Mouse (Mus musculus): Measurements from ENCODE around the gene Slc22a6. TPM values are rescaled to one million over a fixed set of nuclear protein-coding genes. Genes with fewer than 3 reads are reported as not detected.
A peak's percentile ranks its signal among the peaks of the same experiment; 100 is the strongest.

Slc22a6 gene
- total and polyA plus RNA-seq, 2 experiments = not detected

GRCm38 (mm10) chr19:8613111-8613510, 4.7 kb upstream of the Slc22a6 start:
- Histone ChIP-seq H3K79me2 (ENCODE audit: control insufficient read depth, insufficient read depth, low read length) (no peaks in the 10 kb centered on the region), H3K9ac (ENCODE audit: low read depth, low read length) (no peak overlapping the region), H3K27me3 (ENCODE audit: control insufficient read depth, insufficient read depth, low read length) (no peaks in the 10 kb centered on the region), H3K4me3 (ENCODE audit: insufficient read depth, low read depth, low read length) (no peak overlapping the region), H3K4me1 (ENCODE audit: control insufficient read depth, insufficient read depth, low read length) (peaks cover 17% of the 10 kb centered on the region), H3K27ac (replicated peaks; ENCODE audit: insufficient read depth, low read depth, low read length) (peak overlapping the region; percentile 54), H3K36me3 (ENCODE audit: control insufficient read depth, insufficient read depth, low read length) (no peaks in the 10 kb centered on the region)
- peak; percentile 87 for DNase-seq (ENCODE audit: extremely low read depth, low read depth, low spot score)
- WGBS = 26% methylated on average over 2 of the region's 2 CpGs
- TF ChIP-seq POLR2A (IDR thresholded peaks at IDR 0.05; ENCODE audit: extremely low read depth, insufficient read depth, low read length) (no peak), CTCF (IDR thresholded peaks at IDR 0.05; ENCODE audit: low read depth, low read length) (no peak)

GRCm38 (mm10) chr19:8614343-8614742, 3.5 kb upstream of the Slc22a6 start:
- Histone ChIP-seq H3K36me3 (ENCODE audit: control insufficient read depth, insufficient read depth, low read length) (no peaks in the 10 kb centered on the region), H3K4me3 (ENCODE audit: insufficient read depth, low read depth, low read length) (no peak overlapping the region), H3K79me2 (ENCODE audit: control insufficient read depth, insufficient read depth, low read length) (no peaks in the 10 kb centered on the region), H3K27ac (replicated peaks; ENCODE audit: insufficient read depth, low read depth, low read length) (no peak overlapping the region), H3K9ac (ENCODE audit: low read depth, low read length) (no peak overlapping the region), H3K4me1 (ENCODE audit: control insufficient read depth, insufficient read depth, low read length) (peaks cover 17% of the 10 kb centered on the region), H3K27me3 (ENCODE audit: control insufficient read depth, insufficient read depth, low read length) (no peaks in the 10 kb centered on the region)
- 73% methylated on average over 2 of the region's 2 CpGs for WGBS
- DNase-seq (ENCODE audit: extremely low read depth, low read depth, low spot score) = no peak
- TF ChIP-seq POLR2A (IDR thresholded peaks at IDR 0.05; ENCODE audit: extremely low read depth, insufficient read depth, low read length) (no peak), CTCF (IDR thresholded peaks at IDR 0.05; ENCODE audit: low read depth, low read length) (no peak)

- H3K27me3 ChIP-seq (ENCODE audit: control insufficient read depth, insufficient read depth, low read length) = no peaks in the 10 kb centered on the region
- TF ChIP-seq CTCF (IDR thresholded peaks at IDR 0.05; ENCODE audit: low read depth, low read length) (no peak), POLR2A (IDR thresholded peaks at IDR 0.05; ENCODE audit: extremely low read depth, insufficient read depth, low read length) (no peak)
- no peaks in the 10 kb centered on the region for H3K36me3 ChIP-seq (ENCODE audit: control insufficient read depth, insufficient read depth, low read length)
- no peak overlapping the region for H3K27ac ChIP-seq (replicated peaks; ENCODE audit: insufficient read depth, low read depth, low read length)
- no peak overlapping the region for H3K9ac ChIP-seq (ENCODE audit: low read depth, low read length)
- 11% methylated on average over 4 of the region's 4 CpGs for WGBS
- peak; percentile 94 for DNase-seq (ENCODE audit: extremely low read depth, low read depth, low spot score)
- no peaks in the 10 kb centered on the region for H3K79me2 ChIP-seq (ENCODE audit: control insufficient read depth, insufficient read depth, low read length)
- no peak overlapping the region for H3K4me3 ChIP-seq (ENCODE audit: insufficient read depth, low read depth, low read length)
- H3K4me1 ChIP-seq (ENCODE audit: control insufficient read depth, insufficient read depth, low read length) = peaks cover 13% of the 10 kb centered on the region
These were observed 1.5 kb upstream of the Slc22a6 start for GRCm38 (mm10) chr19:8616314-8616713.

- H3K36me3 ChIP-seq (ENCODE audit: control insufficient read depth, insufficient read depth, low read length) = no peaks in the 10 kb centered on the region
- H3K27me3 ChIP-seq (ENCODE audit: control insufficient read depth, insufficient read depth, low read length) = no peaks in the 10 kb centered on the region
- no peak overlapping the region for H3K9ac ChIP-seq (ENCODE audit: low read depth, low read length)
- 92% methylated on average over 7 of the region's 7 CpGs for WGBS
- no peaks in the 10 kb centered on the region for H3K79me2 ChIP-seq (ENCODE audit: control insufficient read depth, insufficient read depth, low read length)
- TF ChIP-seq CTCF (IDR thresholded peaks at IDR 0.05; ENCODE audit: low read depth, low read length) (no peak), POLR2A (IDR thresholded peaks at IDR 0.05; ENCODE audit: extremely low read depth, insufficient read depth, low read length) (no peak)
- H3K27ac ChIP-seq (replicated peaks; ENCODE audit: insufficient read depth, low read depth, low read length) = no peak overlapping the region
- H3K4me1 ChIP-seq (ENCODE audit: control insufficient read depth, insufficient read depth, low read length) = no peaks in the 10 kb centered on the region
- H3K4me3 ChIP-seq (ENCODE audit: insufficient read depth, low read depth, low read length) = no peak overlapping the region
- DNase-seq (ENCODE audit: extremely low read depth, low read depth, low spot score) = no peak
These were observed 3.3 kb downstream of the Slc22a6 start for GRCm38 (mm10) chr19:8621098-8621497.

- no peak overlapping the region for H3K4me3 ChIP-seq (ENCODE audit: insufficient read depth, low read depth, low read length)
- TF ChIP-seq CTCF (IDR thresholded peaks at IDR 0.05; ENCODE audit: low read depth, low read length) = peak; percentile 73
- TF ChIP-seq POLR2A (IDR thresholded peaks at IDR 0.05; ENCODE audit: extremely low read depth, insufficient read depth, low read length) = no peak
- H3K27ac ChIP-seq (replicated peaks; ENCODE audit: insufficient read depth, low read depth, low read length) = peak overlapping the region; percentile 94
- no peaks in the 10 kb centered on the region for H3K79me2 ChIP-seq (ENCODE audit: control insufficient read depth, insufficient read depth, low read length)
- no peaks in the 10 kb centered on the region for H3K27me3 ChIP-seq (ENCODE audit: control insufficient read depth, insufficient read depth, low read length)
- peak; percentile 97 for DNase-seq (ENCODE audit: extremely low read depth, low read depth, low spot score)
- H3K36me3 ChIP-seq (ENCODE audit: control insufficient read depth, insufficient read depth, low read length) = no peaks in the 10 kb centered on the region
- no peak overlapping the region for H3K9ac ChIP-seq (ENCODE audit: low read depth, low read length)
- 24% methylated on average over 2 of the region's 2 CpGs for WGBS
- peaks cover 17% of the 10 kb centered on the region for H3K4me1 ChIP-seq (ENCODE audit: control insufficient read depth, insufficient read depth, low read length)
These were observed 12.4 kb downstream of the Slc22a6 start for GRCm38 (mm10) chr19:8630249-8630648.

GRCm38 (mm10) chr19:8630826-8631225, 13.0 kb downstream of the Slc22a6 start:
- TF ChIP-seq CTCF (IDR thresholded peaks at IDR 0.05; ENCODE audit: low read depth, low read length) (no peak), POLR2A (IDR thresholded peaks at IDR 0.05; ENCODE audit: extremely low read depth, insufficient read depth, low read length) (no peak)
- peak; percentile 92 for DNase-seq (ENCODE audit: extremely low read depth, low read depth, low spot score)
- WGBS = 13% methylated on average over 6 of the region's 6 CpGs
- Histone ChIP-seq H3K9ac (ENCODE audit: low read depth, low read length) (no peak overlapping the region), H3K27me3 (ENCODE audit: control insufficient read depth, insufficient read depth, low read length) (no peaks in the 10 kb centered on the region), H3K4me3 (ENCODE audit: insufficient read depth, low read depth, low read length) (no peak overlapping the region), H3K4me1 (ENCODE audit: control insufficient read depth, insufficient read depth, low read length) (peaks cover 17% of the 10 kb centered on the region), H3K79me2 (ENCODE audit: control insufficient read depth, insufficient read depth, low read length) (no peaks in the 10 kb centered on the region), H3K36me3 (ENCODE audit: control insufficient read depth, insufficient read depth, low read length) (no peaks in the 10 kb centered on the region), H3K27ac (replicated peaks; ENCODE audit: insufficient read depth, low read depth, low read length) (peak overlapping the region; percentile 94)
